Mouse (Mus musculus) midbrain, embryonic 15.5 days (tissue): ENCODE measurements around the gene Akna. TPM values are rescaled to one million over a fixed set of nuclear protein-coding genes. Genes with fewer than 3 reads are reported as not detected.

Experiments
- ATAC-seq: fragments of 200-750 bp; cut with Nextera tagmentation; replicated peaks from 2 replicates; pipeline ENCODE4 v1.8.0; 2017; ENCODE audit warnings: moderate TSS enrichment
- H3K27ac ChIP-seq: fragments of 300-500 bp; sonication (generic); 2 replicates; pipeline ENCODE4 v1.5.1; 2015; ENCODE audit warnings: mild to moderate bottlenecking, inconsistent platforms
- H3K27me3 ChIP-seq: fragments of 300-500 bp; sonication (generic); replicated peaks from 2 replicates; pipeline ENCODE4 v1.6.1; 2015; ENCODE audit warnings: inconsistent platforms
- H3K36me3 ChIP-seq: fragments of 300-500 bp; sonication (generic); replicated peaks from 2 replicates; pipeline ENCODE4 v1.6.1; 2015; ENCODE audit warnings: inconsistent platforms
- H3K4me1 ChIP-seq: fragments of 300-500 bp; sonication (generic); 2 replicates; pipeline ENCODE4 v1.6.1; 2015; ENCODE audit warnings: inconsistent platforms
- H3K4me2 ChIP-seq: fragments of 300-500 bp; sonication (generic); 2 replicates; pipeline ENCODE4 v1.6.1; 2015; ENCODE audit warnings: inconsistent platforms, mild to moderate bottlenecking, moderate library complexity
- H3K4me3 ChIP-seq: fragments of 300-500 bp; sonication (generic); 2 replicates; pipeline ENCODE4 v1.5.1; 2015; ENCODE audit warnings: mild to moderate bottlenecking, inconsistent platforms
- H3K9ac ChIP-seq: fragments of 300-500 bp; sonication (generic); 2 replicates; pipeline ENCODE4 v1.6.1; 2015; ENCODE audit warnings: mild to moderate bottlenecking, inconsistent platforms
- H3K9me3 ChIP-seq: fragments of 300-500 bp; sonication (generic); 2 replicates; pipeline ENCODE4 v1.6.1; 2016; ENCODE audit warnings: inconsistent platforms
- WGBS: fragments of 180-500 bp; shearing (Covaris S2); methylation state at CpG from one replicate; pipeline ENCODE4 v1.1.7; 2015; ENCODE audit warnings: mixed read lengths; 5-methylcytosine and 5-hydroxymethylcytosine counted together
- polyA plus RNA-seq: library from polyadenylated mRNA; unstranded; fragments of >200 nt; fragmentation: Nextera tagmentation; extraction: Ambion mirVana; gene quantifications from 2 replicates; pipeline ENCODE4 v1.2.1, GENCODE M21; 2015

Akna gene
- polyA plus RNA-seq, 1 experiment from 2014 or later = 7.0 TPM

DNA sequence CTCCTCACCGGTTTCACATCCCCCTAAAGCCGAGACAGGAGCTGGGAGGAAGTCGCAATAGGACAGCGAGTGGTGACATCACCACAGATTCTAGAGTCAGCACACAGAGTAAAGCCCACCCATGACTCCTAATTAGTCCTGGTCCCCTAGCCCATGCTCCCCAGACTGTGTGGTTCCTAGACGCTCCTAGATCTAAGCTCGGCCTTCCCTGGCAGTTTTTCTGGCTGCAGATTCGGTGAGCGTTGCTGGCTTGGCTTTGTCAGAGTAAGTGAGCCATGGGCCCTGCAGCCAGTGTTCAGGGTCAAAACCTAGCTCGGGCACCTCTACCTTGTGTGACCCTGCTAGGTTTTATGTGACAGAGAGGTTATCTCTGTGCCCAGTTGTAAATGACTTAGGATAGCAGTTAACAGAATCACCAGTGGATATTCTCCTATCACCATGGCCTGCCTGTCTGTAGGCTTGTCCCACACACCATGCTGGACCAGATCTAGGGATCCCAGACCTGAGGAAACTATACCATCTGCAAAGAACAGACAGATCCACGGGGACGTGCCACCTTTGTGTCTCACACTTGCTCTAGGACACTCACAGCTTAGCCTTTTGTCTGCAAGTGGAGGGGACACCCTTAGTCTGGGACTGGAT is 13.1 kb downstream of the Akna start:
- Histone ChIP-seq H3K4me2 (no peak overlapping the region), H3K4me1 (peaks cover 15% of the 10 kb centered on the region), H3K36me3 (no peaks in the 10 kb centered on the region), H3K4me3 (no peak overlapping the region), H3K9me3 (no peaks in the 10 kb centered on the region), H3K27ac (peak overlapping the region; percentile 71; the same call in 1 of the 2 replicates), H3K27me3 (no peaks in the 10 kb centered on the region), H3K9ac (no peak overlapping the region)
- WGBS = 30% methylated on average over 11 of the region's 11 CpGs
- peak; percentile 56 for ATAC-seq

DNA sequence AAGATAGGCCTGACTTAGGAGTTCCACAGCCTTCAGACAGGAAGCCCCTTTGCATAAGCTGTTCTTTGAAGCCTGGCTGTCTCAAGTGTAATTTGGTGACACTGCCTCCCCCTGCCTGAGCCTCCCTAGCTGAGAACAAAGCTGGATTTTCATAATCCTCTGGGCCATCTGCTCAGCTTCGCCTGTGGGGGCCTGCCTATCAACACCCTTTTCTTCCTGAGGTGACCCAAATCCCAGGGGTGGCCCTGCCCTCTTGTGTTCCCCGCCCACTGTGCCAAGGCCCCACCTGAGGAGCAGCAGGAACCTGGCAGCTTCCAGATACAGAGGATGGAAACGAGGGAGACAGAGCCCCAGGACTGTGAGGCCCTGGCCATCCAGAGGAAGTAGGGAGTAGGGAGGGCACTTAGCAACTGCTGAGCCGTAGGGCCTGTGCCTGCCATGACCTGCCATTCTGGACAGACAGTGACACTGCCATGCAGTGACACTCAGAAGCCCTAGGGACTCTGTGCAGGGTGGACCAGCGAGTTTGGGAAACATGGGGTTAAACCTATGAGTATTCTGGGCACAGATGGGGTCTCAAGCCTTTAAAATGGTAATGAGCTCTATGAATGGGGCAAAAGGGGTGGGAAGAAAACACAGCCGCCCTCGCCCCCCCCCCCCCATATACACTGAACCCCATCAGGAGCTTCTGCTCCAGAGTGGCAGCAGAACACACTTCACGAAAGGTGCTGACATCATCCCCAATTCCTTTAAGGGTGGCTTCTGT is 13.8 kb downstream of the Akna start:
- H3K36me3 ChIP-seq = no peaks in the 10 kb centered on the region
- H3K9ac ChIP-seq = no peak overlapping the region
- H3K4me2 ChIP-seq = no peak overlapping the region
- peak; percentile 79 for ATAC-seq
- 14% methylated on average over 8 of the region's 8 CpGs for WGBS
- no peaks in the 10 kb centered on the region for H3K9me3 ChIP-seq
- H3K27me3 ChIP-seq = no peaks in the 10 kb centered on the region
- no peak overlapping the region for H3K4me3 ChIP-seq
- peak overlapping the region; percentile 71 for H3K27ac ChIP-seq
- H3K4me1 ChIP-seq = peaks cover 15% of the 10 kb centered on the region

DNA sequence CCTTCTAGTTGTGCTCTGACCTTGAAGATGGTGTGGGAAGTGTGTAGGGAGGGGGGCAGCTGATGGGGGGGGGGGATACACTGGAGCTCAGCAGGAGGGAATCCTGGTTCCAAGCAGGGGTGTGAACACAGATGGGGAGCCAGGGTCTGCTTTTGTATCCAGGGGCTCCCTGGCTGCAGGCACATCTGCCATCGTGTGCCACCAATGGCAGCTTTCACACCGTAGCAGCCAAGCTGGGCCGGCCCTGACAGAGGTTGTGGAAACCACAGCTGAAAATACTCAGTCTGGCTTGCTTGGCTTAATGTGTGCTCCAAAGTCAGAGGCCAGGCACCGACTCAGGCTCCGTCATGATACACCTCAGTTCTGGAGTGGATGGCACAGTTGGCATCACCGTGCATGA is 15.1 kb downstream of the Akna start:
- no peak for ATAC-seq
- H3K4me2 ChIP-seq = no peak overlapping the region
- H3K4me1 ChIP-seq = peaks cover 15% of the 10 kb centered on the region
- H3K36me3 ChIP-seq = no peaks in the 10 kb centered on the region
- no peak overlapping the region for H3K4me3 ChIP-seq
- H3K9ac ChIP-seq = no peak overlapping the region
- H3K27me3 ChIP-seq = no peaks in the 10 kb centered on the region
- H3K9me3 ChIP-seq = no peaks in the 10 kb centered on the region
- H3K27ac ChIP-seq = no peak overlapping the region
- WGBS = 59% methylated on average over 6 of the region's 6 CpGs

DNA sequence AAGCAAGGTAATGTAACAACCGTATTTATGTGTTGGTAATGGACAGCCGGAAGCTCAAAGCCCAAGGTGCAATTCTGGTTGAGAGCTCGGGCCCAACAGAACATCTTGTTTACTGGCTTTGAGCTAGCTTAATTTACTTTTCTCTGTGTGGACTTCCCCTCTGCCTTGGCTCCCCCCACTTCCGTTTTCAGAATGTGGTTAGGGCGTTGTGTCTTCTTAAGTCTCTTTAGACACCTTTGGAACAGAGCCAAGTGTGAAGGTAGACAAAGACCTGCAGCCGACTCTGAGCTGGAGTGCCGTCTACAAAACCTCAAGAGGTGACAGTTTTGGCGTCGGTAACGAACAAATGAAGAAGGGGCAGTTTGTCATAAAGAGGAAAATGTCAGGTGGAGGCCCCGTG is 17.4 kb downstream of the Akna start:
- no peaks in the 10 kb centered on the region for H3K9me3 ChIP-seq
- no peak overlapping the region for H3K9ac ChIP-seq
- H3K4me1 ChIP-seq = peaks cover 15% of the 10 kb centered on the region
- H3K36me3 ChIP-seq = no peaks in the 10 kb centered on the region
- no peak overlapping the region for H3K4me2 ChIP-seq
- no peaks in the 10 kb centered on the region for H3K27me3 ChIP-seq
- no peak overlapping the region for H3K4me3 ChIP-seq
- H3K27ac ChIP-seq = no peak overlapping the region
- no peak for ATAC-seq
- 79% methylated on average over 11 of the region's 11 CpGs for WGBS

DNA sequence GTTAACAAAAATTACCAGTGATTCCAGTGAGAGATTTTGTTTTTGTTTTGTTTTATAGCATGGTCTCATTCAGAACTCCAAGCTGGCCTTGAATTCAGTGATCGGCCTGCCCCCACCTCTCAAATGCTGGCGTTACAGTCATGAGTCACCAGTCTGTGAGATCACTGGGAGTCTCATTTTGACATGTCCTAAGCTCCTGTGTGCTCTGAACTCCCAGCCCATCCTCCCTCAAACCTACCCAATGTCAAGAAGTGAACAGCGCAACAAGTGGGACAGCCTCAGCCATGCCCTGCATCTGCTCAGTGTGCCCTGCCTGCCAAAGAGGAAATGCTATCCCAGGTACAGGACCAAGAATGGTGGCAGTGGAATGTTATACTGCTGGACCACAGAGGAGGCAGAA is 17.9 kb downstream of the Akna start:
- H3K36me3 ChIP-seq = no peaks in the 10 kb centered on the region
- no peak overlapping the region for H3K9ac ChIP-seq
- H3K9me3 ChIP-seq = no peaks in the 10 kb centered on the region
- H3K27ac ChIP-seq = no peak overlapping the region
- ATAC-seq = no peak
- H3K4me3 ChIP-seq = no peak overlapping the region
- no peaks in the 10 kb centered on the region for H3K27me3 ChIP-seq
- H3K4me1 ChIP-seq = peaks cover 15% of the 10 kb centered on the region
- no peak overlapping the region for H3K4me2 ChIP-seq
- WGBS = 93% methylated on average over 3 of the region's 3 CpGs

DNA sequence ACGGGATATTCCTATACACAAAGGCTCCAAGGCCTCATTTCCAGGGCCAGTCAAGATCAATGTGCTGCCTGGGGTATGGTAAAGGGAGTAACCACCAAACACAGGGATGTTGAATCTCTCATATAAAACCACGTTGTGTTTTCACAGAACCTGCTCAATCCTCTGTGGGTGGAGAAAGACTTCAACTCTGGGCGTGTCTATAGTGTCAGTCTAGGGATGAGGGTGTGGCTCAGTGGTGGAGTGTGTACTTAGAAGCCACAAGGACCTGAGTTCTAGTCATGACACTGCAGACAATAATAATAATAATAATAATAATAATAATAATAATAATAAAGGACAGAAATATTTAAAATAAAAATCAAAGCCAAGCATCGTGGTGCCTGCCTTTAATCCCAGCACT is 18.9 kb downstream of the Akna start:
- WGBS = 95% methylated on average over 4 of the region's 4 CpGs
- Histone ChIP-seq H3K4me2 (no peak overlapping the region), H3K27ac (no peak overlapping the region), H3K36me3 (no peaks in the 10 kb centered on the region), H3K4me1 (peaks cover 13% of the 10 kb centered on the region), H3K9me3 (no peaks in the 10 kb centered on the region), H3K27me3 (no peaks in the 10 kb centered on the region), H3K9ac (no peak overlapping the region), H3K4me3 (no peak overlapping the region)
- no peak for ATAC-seq

DNA sequence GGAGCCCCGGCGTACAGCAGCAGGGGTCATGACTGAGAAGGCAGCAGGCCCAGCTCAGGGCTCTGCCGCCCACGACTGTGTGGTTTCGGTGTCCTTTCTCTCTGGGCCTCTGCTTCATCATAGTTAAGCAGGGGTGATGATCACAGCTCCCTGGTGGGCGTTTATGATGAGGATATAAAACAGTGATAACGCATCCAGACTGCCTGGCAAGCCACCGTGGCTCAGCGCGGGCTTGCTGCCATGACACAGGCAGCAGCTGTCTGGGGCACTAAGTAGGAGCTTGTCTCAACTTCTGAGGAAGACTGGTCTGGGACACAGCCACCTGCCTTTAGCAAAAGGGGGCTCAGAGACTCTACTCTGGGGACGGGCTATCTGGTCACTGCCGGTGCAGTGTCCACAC is 19.7 kb downstream of the Akna start:
- H3K4me3 ChIP-seq = no peak overlapping the region
- H3K4me1 ChIP-seq = peaks cover 5% of the 10 kb centered on the region; the same call in 1 of the 2 replicates
- no peak for ATAC-seq
- H3K36me3 ChIP-seq = no peaks in the 10 kb centered on the region
- H3K27ac ChIP-seq = no peak overlapping the region
- no peak overlapping the region for H3K9ac ChIP-seq
- H3K27me3 ChIP-seq = no peaks in the 10 kb centered on the region
- 87% methylated on average over 12 of the region's 12 CpGs for WGBS
- H3K4me2 ChIP-seq = no peak overlapping the region
- H3K9me3 ChIP-seq = no peaks in the 10 kb centered on the region

DNA sequence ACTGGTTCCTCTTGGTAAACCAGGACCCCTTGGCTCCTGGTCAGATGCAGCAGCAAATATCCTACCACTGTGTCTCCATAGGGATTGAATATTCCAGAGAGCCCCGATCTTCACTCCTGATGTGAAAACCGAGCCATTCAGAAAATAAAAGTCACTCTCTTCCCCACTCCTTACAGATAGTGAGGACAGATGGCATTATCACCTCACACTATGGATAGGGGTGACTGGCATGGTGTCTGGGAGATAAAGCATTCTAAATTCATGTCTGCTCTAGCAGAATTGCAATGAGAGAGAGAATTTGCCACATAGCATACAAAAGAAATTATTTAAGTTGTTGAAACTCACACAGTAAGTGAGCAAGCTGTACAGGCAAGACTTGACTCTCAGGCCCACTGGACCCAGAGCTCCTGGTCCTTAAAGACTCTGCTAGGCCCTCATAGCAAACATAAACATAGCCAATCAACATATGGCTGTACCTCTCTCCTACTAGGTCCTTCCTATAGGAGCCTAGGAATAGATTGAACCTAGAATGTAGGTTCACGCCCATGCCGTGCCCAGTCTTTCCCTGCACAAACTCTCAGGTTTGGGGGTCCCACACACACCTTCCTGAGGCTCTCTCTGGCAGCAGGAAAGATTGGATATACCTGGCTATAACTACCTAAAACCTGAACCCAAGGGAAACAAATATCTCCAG is 20.3 kb downstream of the Akna start:
- no peak overlapping the region for H3K4me2 ChIP-seq
- H3K27ac ChIP-seq = no peak overlapping the region
- no peaks in the 10 kb centered on the region for H3K27me3 ChIP-seq
- H3K9me3 ChIP-seq = no peaks in the 10 kb centered on the region
- ATAC-seq = no peak
- no peak overlapping the region for H3K4me3 ChIP-seq
- no peaks in the 10 kb centered on the region for H3K4me1 ChIP-seq
- H3K36me3 ChIP-seq = 0 out of 2 replicates have a peak, but pooled peaks cover 3% of the 10 kb centered on the region
- 89% methylated on average over 4 of the region's 4 CpGs for WGBS
- H3K9ac ChIP-seq = no peak overlapping the region

DNA sequence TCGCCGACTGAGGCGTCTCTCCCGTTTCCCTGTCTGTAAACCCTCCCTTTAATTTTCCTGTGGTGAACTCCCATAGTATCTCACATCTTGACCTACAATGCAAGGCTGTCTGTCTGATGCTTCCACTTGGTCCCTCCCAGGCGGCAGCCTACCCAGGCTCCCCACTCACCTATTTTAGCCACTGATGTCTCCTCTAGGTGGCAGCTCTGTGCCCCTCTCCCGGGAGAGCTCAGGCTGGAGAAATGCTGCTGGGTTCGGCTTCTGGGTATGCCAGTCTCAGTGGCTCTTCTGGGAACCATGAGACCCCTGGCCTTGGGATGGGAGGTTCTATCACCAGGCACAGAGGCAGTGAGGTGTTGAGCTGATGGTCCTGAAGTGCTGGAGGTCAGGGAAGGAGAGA is 25.7 kb downstream of the Akna start:
- ATAC-seq = no peak
- 0 out of 2 replicates have a peak, but pooled peaks cover 3% of the 10 kb centered on the region for H3K36me3 ChIP-seq
- H3K9ac ChIP-seq = no peak overlapping the region
- 64% methylated on average over 7 of the region's 7 CpGs for WGBS
- no peak overlapping the region for H3K4me3 ChIP-seq
- H3K27ac ChIP-seq = no peak overlapping the region
- H3K4me1 ChIP-seq = no peaks in the 10 kb centered on the region
- H3K4me2 ChIP-seq = no peak overlapping the region
- no peaks in the 10 kb centered on the region for H3K27me3 ChIP-seq
- no peaks in the 10 kb centered on the region for H3K9me3 ChIP-seq

DNA sequence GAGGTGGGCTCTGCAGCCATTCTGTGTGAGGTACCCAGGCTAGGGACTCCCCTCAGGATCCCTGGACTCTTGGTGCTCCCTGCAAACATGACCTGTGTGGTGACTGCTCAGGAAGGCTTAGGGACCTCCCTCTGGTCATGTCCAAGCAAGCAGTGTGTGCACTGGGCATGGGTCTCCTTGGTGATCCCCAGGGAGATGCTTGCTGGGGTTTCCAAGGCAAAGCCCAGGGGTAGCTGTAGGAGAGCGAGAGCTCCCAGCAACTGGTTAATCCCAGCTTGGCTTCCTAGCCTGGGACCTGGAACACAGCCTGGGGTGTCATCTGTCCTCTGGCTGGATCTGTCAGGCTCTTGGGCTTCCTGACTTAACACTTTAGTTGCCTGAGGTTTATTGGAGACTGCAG is 27.8 kb downstream of the Akna start:
- Histone ChIP-seq H3K9ac (no peak overlapping the region), H3K4me3 (no peak overlapping the region), H3K4me2 (no peak overlapping the region), H3K4me1 (no peaks in the 10 kb centered on the region), H3K9me3 (no peaks in the 10 kb centered on the region), H3K27ac (no peak overlapping the region), H3K27me3 (no peaks in the 10 kb centered on the region), H3K36me3 (0 out of 2 replicates have a peak, but pooled peaks cover 3% of the 10 kb centered on the region)
- ATAC-seq = peak; percentile 43
- 52% methylated on average over 1 of the region's 1 CpGs for WGBS

DNA sequence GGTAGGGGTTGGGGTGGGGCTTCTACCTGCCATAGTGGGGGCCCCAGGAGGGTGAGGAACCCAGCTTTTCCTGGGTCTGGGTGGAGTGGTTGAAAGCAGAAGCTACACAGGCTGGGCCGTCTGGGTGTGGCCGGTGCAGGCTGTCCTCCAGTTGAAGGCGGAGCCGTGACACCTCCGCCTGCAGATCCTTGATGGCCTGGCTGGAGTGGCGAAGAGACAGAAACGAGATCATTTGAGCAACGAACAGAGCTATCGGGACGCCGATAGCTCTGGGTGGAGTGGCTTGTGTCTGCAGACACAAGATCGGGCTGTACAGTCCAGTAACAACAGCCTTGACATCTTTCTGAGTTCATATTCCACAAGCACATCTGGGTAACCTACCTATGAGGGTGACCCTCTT is 28.8 kb downstream of the Akna start:
- H3K27ac ChIP-seq = no peak overlapping the region
- H3K36me3 ChIP-seq = 0 out of 2 replicates have a peak, but pooled peaks cover 3% of the 10 kb centered on the region
- no peaks in the 10 kb centered on the region for H3K27me3 ChIP-seq
- H3K4me1 ChIP-seq = no peaks in the 10 kb centered on the region
- H3K9me3 ChIP-seq = no peaks in the 10 kb centered on the region
- no peak overlapping the region for H3K4me3 ChIP-seq
- H3K4me2 ChIP-seq = no peak overlapping the region
- H3K9ac ChIP-seq = no peak overlapping the region
- WGBS = 89% methylated on average over 12 of the region's 12 CpGs
- ATAC-seq = no peak

DNA sequence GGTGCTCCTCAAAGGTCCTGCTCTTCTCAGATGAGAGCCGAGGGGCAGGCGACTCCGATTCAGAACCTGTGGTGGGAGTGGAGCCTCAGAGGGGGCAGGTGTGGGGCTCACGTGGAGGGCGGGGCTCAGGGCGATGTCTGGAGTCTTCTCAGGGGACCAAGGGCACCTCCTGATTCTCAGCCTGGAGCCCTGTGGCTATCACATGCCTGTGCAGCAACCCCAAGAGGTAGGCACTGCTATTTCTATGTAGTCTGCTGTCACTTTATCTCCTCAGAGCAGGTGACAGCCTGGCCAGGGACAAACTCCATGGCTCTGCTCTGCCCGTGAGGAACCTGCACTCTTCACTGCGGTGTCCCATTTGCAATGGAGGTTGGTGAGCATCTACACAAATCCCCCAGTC is 29.8 kb downstream of the Akna start:
- Histone ChIP-seq H3K4me2 (no peak overlapping the region), H3K9me3 (no peaks in the 10 kb centered on the region), H3K4me1 (no peaks in the 10 kb centered on the region), H3K27me3 (no peaks in the 10 kb centered on the region), H3K4me3 (no peak overlapping the region), H3K27ac (no peak overlapping the region), H3K9ac (no peak overlapping the region), H3K36me3 (0 out of 2 replicates have a peak, but pooled peaks cover 3% of the 10 kb centered on the region)
- WGBS = 92% methylated on average over 8 of the region's 8 CpGs
- no peak for ATAC-seq
